Mouse (Mus musculus) heart, postnatal 4 days (tissue): Measurements from ENCODE around the gene Taf13. TPM values are rescaled to one million over a fixed set of nuclear protein-coding genes. Genes with fewer than 3 reads are reported as not detected.
"Not testable (repeated sequence)": the region's sequence is repeated elsewhere in the genome, so short reads cannot be mapped to it uniquely, and the experiment has no call there.

Experiments used
- DNase-seq: peaks from one replicate; pipeline ENCODE4 v3.0.0; 2021
- total RNA-seq, 2 experiments: library from RNA; stranded (reverse); gene quantifications; 2 replicates each; pipeline ENCODE4 v1.2.3; 2021

The Taf13 gene
- total RNA-seq: 10 to 100 TPM; 15.1 to 17.0 TPM

DNA sequence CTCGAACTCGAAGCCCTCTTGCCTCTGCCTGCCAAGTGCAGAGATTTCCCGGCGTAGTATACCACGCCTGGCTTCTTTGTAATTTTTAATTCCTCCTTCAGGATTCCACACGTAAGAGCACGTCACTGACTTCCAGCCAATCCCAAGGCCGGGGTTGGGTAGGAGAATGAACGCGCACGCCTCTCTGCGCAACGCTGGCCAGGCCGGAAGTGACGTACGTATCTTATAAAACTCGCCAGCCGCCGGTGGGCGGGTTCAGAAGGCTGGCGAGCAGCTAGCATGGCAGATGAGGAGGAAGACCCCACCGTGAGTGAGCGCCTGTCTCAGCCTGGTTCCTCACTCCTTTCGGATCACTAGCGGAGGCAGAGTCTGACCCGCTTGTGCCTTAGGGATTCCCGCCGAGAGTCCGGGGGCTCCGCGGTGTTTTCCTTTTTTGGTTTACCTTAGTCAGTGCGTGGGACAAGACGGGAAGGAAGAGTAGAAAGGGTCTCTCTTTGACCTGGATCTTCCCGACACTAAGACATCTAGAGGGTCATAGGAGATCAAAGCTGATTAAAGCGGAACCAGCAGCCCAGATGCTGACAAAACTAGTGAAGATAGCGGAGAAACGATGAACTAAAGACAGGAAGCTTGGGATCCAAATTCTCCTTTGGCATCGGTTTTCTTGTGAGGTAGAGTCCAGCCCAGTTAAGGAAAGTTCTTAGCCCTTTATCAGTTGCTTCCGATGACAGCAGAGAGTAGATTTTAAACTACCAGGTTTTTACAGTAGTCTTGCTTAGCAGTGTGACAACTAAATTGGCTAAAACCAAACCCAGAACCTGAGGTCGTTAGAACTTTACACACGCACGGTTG lies at the start of gene Taf13:
Gene Taf13 (plus strand): TSS at position 256 of the 852 bp plus-strand sequence.
- DNase-seq: peak; percentile 98

DNA sequence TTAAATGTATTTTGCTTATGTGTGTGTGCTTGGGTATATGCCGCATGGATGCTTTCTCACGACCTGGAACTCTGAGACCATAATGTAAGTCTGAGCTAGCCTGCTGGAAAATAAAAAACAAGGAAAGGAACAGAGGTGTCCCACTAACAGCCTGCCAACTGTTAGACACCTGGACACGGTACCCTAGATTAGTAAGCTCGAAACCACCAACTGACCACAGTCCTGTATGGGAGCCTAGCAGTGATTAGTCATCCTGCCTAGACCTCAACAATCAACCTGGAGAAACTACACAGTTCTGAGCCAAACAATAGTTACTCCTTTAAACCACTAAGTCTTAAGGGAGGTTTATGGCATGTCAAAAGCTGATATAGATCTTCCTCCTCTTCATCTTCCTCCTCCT lies 48.1 kb upstream of the Taf13 start:
- DNase-seq: no peak

DNA sequence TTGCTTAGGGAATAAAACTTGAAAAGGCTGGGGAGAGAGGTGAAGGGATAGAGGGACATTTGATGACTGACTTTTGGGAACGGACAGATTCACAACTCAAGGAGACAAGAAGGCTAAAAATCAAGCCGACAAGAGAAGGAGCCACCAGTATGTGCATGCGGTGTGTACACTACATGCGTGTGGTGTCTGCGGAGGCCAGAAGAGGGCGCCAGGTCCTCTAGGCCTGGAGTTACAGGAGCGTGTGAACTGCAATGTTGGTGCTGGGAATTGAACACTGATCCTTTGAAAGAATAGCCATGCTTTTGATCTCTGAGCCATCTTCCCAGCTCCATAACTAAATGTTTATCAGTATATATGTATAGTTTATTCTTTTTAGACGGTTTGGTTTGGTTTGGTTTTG lies 43.0 kb upstream of the Taf13 start:
- DNase-seq: no peak

DNA sequence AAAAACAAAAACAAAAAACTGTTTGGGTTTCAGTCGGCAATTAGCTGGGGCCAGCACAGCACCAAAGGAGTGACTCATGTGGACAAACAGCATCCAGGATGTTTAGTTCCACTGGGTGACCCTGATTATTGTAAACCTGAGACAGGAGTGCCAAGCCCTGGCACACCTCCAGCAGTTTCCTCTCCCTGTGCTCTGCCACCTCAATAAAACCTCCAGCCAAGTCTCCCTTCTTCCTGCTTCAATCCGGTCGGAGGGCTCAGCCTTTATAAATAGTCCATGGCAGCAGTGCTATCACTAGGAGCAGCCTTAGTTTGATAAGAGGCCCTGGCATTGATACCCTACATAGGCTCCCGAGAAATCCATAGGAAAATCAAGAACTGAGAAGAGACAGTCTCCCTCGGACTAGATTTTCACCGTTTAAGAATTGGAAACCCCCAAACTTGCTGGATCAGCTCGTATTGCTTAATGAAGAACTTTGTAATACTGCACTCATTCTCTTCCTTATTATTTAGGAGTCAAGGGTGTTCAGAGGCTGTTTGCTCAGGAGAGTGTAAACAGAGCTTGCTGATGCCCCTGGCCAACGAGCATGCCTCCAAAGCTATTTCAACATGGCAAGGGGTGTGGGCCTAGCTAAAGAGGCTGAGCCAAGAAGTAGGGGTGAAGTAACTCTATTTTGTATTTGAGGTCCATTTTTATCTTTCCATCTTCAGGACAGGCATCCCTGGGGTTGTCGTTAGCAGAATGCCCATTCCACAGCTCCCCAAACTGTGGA lies 38.2 kb upstream of the Taf13 start:
- peak; percentile 63 for DNase-seq

DNA sequence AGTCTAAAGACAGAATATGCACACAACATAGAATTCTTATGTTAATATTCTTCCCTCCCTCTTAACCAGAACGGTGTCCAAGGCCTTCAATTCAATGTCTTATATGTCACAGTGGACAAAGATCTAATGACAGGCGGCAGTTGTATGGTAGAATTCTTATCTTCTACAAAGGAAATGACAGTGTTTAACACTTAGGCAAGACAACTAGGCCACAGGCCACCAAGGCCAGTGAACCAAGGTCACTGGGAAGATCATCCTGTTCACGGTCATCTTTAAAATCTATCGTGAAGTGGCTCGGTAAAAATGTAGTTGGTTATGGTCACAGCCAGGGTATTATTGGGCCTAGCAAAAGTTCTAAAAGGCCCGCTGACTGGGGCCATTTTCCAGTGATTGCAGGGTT lies 37.5 kb upstream of the Taf13 start, which contains the start of gene 1700013F07Rik:
Gene 1700013F07Rik (plus strand): TSS at position 200 of the 400 bp plus-strand sequence.
- no peak for DNase-seq

DNA sequence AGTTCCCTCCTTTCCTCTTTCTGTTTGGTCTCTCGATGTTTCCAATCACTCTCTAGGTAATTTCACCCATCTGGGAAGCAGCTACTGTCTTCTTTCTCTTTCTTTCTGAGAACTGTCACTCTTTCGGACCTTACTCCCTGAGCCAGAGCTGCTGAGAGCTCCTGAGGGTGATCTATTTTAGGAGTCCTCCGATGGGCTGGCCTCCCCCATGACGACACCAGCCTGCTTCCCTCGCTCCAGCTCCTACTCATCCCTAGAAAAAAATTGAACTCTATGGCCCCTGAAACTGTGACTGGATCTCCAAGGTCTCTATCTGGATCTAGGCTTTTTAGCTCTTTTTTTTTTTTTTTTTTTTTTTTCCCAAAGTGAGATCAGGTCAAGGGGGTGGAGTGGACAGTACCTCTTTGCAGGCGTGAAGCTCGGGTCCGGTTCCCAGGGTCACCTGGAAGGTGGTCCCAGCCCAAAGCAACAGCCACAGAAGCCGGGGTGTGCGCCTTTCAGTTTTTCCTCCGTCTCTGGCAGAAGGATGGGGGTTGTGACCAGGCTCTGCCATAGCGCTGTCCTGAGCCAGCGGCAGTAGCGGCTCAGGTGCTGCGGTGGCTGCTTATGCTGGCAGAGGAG lies 35.5 kb upstream of the Taf13 start:
- no peak for DNase-seq

DNA sequence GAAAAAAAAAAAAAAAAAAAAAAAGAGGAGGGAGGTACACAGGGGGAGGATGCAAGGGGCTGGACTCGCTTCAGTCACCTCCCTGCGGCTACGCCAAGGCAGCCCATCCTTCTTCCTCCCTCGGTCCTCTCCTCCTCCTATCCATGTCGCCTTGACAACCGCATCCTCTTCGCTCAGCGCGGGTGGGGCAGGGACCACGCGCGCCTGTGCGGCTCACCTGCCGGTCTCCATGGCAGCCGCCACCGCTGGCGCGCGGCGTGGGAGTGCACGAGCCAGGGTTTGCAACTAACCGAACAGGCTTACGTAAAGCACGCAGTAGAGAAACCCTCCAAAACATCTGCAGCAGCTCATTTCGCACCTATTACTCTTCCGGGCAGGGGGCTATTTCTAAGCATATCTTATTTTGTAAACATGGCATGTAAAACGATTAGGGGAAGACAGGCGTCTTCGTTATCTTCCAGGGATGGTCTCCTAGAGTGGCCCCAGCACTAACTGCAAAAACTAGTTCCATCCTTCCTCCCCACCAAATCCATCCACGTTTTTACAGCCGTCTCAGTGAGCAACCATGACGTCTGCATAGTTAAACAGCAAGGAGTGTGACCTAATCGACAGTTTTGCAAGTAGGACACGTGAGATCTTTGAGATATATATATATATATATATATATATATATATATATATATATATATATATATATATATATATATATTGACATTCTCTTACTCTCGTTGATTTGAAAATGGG lies 34.8 kb upstream of the Taf13 start, which contains the start of gene 5330417C22Rik:
Gene 5330417C22Rik (minus strand): TSS at position 20 of the 744 bp plus-strand sequence.
- DNase-seq: peak; percentile 22

DNA sequence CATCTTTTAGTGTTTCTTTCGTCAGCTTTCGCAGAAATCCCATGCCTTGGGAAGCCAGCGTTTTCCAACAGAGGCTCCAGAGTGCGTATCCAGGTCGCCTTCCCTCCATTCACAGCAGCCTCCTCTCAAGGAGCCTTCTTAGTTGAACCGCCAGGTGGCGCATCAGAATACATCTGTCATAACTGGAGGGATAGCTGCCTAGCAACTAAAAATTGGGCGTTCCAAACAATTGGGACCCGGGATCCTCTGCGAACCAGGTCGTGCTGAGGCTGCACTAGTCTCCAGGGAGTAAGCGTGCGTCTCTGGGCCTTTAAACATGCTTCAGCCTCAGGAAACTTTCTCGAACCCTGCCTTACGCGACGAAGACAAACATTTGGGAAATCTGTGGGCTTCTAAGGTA lies 34.2 kb upstream of the Taf13 start:
- peak; percentile 90 for DNase-seq

DNA sequence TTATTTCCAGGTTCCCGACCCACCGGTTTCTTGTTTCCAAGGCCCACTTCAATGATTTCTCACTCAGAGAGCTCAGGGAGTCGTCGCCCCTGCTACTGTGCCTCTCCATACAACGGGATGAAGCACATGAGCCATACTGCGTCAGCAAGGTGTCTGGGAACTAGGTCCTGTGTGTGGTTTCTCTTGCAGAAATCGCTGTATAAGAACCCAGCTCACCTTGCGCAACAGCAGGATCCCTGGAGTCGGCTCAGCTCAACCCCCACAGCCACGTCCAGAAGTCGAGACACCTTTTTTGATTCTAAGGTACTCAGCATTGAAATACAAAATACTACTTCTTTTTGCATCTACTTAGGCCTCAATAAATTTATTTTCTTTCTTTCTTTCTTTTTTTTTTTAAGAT lies 29.2 kb upstream of the Taf13 start:
- DNase-seq: no peak

DNA sequence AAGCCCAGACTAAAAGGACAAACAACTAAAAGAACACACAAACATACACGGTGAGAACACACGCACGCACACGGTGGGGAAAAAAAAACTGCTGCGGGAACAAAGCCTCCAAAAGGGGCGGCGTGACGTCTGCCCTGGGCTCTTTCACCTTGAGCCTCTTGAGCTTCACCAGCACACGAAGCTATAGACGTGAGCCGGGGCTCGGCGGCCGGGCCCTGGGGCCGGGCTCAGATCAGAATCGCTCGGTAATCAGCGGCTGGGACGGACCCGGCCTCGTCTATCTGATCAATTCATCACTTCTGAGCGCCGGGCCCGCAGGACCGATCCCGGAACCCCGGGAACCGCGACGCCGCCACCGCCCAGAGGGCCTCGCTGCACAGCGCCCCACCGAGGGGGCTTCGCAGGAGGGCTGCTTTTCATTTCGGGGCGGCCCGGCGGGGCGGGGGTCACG lies 17.4 kb upstream of the Taf13 start:
- no peak for DNase-seq

DNA sequence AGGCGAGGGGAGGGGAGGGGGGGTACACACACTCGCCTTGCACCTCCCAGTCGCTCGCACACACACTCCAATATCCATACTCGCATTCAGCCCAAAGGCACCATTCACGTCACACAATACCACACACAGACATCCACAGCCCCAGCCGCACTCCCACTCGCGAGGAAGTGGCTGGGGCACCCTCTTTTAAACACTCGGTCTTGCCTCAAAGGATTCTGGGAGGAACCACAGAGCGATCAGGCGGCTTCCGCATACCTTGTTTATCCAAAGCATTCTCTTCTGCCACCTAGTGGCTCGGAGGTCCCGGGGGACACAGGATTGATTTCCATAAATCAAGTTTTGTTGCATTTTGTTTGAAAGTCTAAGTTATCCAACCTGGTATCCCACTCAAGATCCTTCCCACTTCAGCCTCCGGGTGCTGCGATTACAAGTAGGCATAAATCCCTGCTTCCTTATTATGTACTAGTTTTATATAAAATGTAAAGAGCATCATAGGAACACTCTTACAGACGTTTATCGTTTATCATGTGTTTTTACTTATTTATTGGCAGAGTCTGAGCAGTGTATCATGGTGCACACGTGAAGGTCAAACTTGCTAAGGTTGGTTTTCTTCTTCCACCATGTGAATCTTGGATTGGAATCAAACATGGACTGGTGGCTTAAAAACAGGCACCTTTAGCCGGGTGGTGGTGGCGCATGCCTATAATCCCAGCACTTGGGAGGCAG lies 16.7 kb upstream of the Taf13 start:
- peak; percentile 94 for DNase-seq

DNA sequence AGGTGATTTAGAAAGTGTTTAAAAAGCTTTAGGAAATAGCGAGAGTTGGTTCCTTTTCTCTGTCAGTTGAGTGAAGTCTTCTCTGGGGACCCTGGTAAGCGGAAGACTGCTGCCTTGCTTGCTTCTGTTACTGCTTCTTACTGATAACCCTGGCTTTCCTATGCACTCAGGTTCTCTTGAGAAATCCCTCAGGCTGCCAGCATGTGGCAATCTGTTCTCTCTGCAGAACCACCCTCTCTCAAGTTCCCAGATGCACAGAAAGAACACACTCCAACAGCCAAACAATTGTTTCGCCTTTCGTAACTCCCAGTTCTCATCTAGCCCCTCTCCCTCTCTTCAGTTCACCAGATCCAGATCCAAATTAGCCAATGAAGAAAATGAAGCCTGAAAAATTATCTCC lies 13.6 kb upstream of the Taf13 start:
- no peak for DNase-seq

DNA sequence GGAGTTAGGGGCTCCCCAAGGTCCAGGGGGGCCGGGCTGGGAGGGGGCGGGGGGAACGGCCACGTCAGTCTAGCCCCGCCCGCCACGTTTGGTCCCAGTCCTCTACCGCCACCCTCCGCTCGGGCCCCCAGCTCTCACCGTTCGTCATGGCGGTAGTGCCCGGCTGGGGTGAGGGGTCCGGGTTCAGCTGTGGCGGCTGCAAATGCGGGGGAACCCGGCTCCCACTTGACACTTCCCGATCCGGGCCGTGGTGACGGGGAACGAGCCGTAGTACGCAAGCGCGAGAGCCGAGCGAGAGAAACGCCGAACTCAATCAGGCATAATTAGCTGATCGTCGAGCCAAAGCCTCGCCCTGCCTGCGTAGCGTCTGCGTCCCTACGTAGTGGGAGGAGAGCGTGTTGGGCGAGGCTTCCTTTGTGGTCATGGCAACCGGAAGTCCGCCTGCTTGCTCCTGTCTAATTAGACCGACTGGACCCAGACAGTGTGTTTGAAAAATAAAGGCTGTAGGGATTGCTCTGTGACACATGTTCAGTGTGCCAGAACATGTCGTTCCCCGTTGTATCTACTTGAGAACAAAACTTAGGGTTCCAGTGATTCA lies 9.3 kb upstream of the Taf13 start, which contains the start of gene Tmem167b:
Gene Tmem167b (minus strand): TSS at position 334 of the 598 bp plus-strand sequence.
- peak; percentile 96 for DNase-seq

DNA sequence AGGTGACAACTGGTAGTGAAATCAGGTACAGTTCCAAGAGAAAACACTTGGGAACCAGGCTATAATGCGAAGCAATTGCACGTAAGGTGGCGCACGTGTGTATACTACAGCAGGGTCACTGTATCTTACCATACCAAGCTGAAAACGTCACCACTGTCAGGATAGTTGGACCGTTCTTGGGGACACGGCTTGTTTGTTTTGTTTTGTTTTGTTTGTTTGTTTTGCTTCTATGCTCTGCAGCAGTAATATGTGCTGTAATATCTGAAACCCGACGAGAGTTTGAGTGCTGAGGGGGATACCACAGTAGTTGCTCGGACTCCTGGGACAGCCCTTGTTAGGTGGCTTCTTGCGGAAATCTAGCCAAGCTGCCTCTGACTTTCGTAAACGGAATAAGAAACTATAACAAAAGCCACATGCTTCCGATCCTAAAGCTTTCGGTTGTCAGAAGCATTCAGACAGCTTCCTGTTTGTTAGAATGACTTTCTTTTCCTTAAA lies 8.7 kb upstream of the Taf13 start:
- peak; percentile 31 for DNase-seq

DNA sequence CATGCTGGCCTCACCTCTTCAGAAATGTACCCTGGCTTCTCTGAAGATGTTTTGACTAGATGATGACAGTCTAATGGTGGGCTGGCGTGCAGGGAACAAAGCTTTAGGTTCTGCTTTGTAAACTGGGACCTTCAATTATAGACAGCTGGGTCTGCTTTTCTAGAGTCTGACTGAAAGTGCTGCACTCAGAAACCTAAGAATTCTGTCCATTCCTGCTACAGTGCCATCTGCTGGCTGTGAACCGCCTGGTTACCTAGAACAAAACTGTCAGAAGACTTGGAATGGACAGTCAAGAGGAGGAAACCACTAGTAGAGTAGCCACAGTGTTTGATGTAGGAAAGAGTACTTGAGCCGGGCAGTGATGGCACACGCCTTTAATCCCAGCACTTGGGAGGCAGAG lies 8.2 kb upstream of the Taf13 start:
- peak; percentile 87 for DNase-seq

DNA sequence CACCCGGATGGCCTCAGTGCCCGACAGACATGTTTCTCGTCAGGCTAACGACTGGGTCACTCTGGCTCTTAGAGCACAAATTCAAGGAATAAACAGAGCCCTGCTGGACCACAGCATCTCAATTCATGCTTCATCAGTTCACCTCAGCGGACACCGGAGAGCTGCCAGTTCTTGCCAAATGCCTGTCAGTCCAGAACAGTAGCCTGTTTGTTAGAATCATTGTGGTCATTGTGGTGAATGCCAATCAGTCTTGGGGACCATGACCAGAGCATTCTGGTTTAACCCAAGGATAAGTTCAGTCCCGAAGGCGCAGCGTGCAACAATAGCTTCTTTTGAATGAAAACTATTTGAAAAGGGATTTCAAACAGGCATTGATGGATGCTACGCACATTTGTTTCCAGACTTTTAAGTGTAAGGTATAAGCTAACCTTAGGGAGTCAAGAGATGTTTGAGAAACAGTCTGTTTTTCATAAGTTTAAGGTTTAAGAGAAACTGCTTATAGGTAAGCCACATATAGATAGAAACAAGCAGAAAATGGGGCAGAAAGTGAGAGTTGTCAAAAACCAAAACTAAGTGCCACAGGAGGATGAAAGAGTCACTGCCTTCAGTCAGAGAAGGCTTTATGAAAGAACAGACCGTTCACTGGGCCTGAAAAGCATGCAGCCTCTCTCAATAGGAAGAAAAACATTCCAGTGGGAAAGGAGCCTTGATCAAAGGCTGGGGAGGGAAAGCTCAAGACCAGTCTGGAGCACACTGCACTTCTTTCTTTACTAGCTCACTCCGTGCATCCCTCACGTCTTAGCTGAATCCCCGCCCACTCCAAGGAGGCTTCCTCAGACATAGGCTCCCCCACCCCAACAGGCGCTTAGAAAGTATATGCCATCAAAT lies 3.3 kb upstream of the Taf13 start:
- no peak for DNase-seq

DNA sequence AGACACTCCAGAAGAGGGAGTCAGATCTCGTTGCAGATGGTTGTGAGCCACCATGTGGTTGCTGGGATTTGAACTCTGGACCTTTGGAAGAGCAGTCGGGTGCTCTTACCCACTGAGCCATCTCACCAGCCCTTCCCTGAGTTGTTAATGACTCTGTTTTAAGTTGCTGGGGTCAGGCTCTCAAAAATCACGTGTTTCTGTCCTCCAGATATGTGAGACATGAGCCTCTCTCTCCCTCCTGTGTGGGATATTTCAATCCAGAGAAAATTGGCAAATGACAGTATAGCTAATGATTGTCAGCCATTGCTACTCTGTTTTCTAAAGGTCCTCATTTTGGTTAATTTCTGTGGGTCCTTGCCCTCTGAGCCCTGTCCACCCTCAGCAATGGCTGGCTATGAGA lies 1.9 kb upstream of the Taf13 start:
- DNase-seq: not testable (repeated sequence)

DNA sequence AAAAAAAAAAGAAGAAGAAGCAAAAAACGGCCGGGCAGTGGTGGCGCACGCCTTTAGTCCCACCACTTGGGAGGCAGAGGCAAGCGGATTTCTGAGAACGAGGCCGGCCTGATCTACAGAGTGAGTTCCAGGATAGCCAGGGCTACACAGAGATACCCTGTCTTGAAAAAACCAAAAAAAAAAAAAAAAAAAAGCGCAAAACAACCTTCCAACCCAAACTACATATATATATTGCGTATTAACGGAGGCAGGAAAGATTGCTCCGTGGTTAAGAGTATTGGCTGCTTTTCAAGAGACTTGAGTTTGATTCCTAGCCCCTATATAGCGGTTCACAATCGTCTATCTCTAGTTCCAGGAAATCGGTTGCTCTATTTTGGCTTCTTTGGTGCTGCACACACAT lies 685 bp upstream of the Taf13 start:
- no peak for DNase-seq

DNA sequence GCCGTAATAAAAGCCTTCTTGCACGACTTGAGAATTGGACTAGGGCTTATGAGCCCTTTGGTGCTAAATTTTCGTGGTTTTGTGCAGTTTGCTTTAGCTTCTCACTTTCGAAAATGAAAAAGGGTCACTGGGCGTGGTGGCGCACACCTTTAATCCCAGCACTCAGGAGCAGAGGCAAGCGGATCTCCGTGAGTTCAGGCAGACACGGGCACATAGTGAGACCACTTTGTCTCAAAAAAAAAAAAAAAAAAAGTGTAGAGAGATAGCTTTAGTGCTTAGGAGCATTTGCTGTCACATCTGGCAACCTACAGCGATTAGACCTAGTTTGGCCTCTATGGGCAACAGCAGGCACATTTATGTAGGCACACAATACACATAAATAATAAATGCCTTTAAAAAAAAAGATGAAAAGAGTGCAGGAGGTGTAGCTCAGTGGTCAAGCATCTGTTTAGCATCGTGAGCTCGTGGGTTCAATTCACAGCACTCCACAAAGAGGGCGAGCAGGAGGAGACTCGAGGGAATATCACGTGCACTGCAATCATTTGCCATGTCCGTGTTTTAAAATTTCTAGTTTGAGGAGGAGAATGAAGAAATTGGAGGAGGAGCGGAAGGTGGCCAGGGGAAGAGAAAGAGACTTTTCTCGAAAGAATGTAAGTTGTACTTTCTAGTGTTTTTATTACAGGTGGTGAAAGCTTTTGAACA lies 962 bp downstream of the Taf13 start:
- DNase-seq: no peak
